Mouse (Mus musculus): Measurements from ENCODE around the gene Dpm3. TPM values are rescaled to one million over a fixed set of nuclear protein-coding genes. Genes with fewer than 3 reads are reported as not detected.

Dpm3 gene
- polyA plus RNA-seq, 1 experiment from 2014 or later = 84.4 TPM

DNA sequence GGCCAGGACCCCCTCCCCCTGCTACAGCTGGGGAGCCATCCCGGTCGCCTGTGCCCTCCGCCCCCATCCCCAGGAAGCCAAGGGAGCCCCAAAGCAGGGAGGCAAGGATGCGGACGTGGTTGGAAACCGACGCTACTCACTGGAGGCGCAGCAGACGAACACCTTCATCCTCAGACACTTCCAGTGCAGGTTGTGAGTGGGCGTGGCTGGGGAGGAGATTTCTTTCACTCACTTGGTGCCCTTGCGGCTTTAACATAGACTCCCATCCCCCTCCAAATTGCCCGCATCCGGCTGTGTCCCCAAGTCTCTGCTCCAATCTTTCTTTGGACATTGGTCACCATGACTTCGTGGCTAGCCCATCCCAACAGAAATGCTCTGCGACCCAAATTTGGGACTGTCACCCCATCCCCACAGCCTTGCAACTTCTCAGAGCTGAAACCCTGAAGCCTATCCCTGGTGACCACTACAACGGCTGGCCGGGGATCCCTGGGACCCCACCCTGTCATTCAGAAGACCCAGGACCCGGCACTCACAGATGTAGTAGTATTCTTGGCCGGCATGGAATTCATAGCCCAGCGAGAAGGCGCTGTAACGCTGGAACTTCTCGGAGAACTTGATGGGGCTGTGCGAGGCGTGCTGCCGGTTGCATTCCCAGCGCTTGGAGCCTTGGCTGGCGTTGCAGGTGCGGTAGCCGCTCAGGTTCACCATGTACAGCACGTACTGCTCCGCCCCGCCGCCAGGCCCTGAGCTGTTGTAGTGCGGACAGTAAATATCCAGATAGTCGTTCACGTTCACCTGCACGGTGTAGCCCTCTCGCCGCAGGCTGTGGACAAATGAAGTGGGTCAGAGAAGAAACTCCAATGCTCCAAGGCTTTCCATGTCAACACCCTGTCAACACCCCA lies 57.0 kb downstream of the Dpm3 start:
- 11% methylated on average over 37 of the region's 40 CpGs for WGBS
- H3K36me3 ChIP-seq (ENCODE audit: control insufficient read depth, insufficient read depth, low read length) = peaks cover 17% of the 10 kb centered on the region
- H3K27ac ChIP-seq (ENCODE audit: low read depth, low read length) = no peak overlapping the region
- H3K4me2 ChIP-seq (ENCODE audit: low read depth, low read length) = peak overlapping the region; percentile 30; the same call in 1 of the 2 replicates
- ATAC-seq (ENCODE audit: low read depth) = no peak
- peak overlapping the region; percentile 1; the same call in 1 of the 2 replicates for H3K4me3 ChIP-seq (ENCODE audit: low read depth, low read length)
- no peaks in the 10 kb centered on the region for H3K9me3 ChIP-seq (ENCODE audit: control insufficient read depth, low read length)
- H3K9ac ChIP-seq (replicated peaks; ENCODE audit: low read depth, low read length) = no peak overlapping the region
- H3K4me1 ChIP-seq (ENCODE audit: control insufficient read depth, insufficient read depth, low read length) = peaks cover 45% of the 10 kb centered on the region
- H3K27me3 ChIP-seq (ENCODE audit: control insufficient read depth, insufficient read depth, low read length) = no peaks in the 10 kb centered on the region

MicroRNAs within 50 kb of the gene (microRNA counts, 519-probe panel; counts per million panel counts)
- 4,429 counts per million, percentile 55 among the panel's probes with 10 or more counts for microRNA mmu-miR-92b

Small RNAs within 50 kb of the gene (microRNA-seq; reads per million reads assigned to microRNA genes)
- gene Mir92b = 2,609 reads per million, percentile 85 among the genes with 10 or more reads in this experiment

Other genes starting within 250 kb of the Dpm3 start
- gene Rusc1, start 166.0 kb upstream of the Dpm3 start, polyA plus RNA-seq (2014; fragmentation: Nextera tagmentation; extraction: Ambion mirVana) = 96.7 and 104 TPM in 2 replicates
- gene Gm43738, start 158.3 kb upstream of the Dpm3 start, polyA plus RNA-seq (2014; fragmentation: Nextera tagmentation; extraction: Ambion mirVana) = not detected in 2 replicates
- gene Fdps, start 157.4 kb upstream of the Dpm3 start, polyA plus RNA-seq (2014; fragmentation: Nextera tagmentation; extraction: Ambion mirVana) = 378 and 453 TPM in 2 replicates
- gene Pklr, start 123.2 kb upstream of the Dpm3 start, polyA plus RNA-seq (2014; fragmentation: Nextera tagmentation; extraction: Ambion mirVana) = 0.66 TPM in 1 of 2 replicates, not detected in the other
- 25.4 and 28.7 TPM in 2 replicates for gene Hcn3, start 99.2 kb upstream of the Dpm3 start, polyA plus RNA-seq (2014; fragmentation: Nextera tagmentation; extraction: Ambion mirVana)
- 17.5 and 19.6 TPM in 2 replicates for gene Clk2, start 94.6 kb upstream of the Dpm3 start, polyA plus RNA-seq (2014; fragmentation: Nextera tagmentation; extraction: Ambion mirVana)
- gene Scamp3, start 81.9 kb upstream of the Dpm3 start, polyA plus RNA-seq (2014; fragmentation: Nextera tagmentation; extraction: Ambion mirVana) = 126 and 153 TPM in 2 replicates
- 38.5 and 41.7 TPM in 2 replicates for gene Fam189b, start 76.2 kb upstream of the Dpm3 start, polyA plus RNA-seq (2014; fragmentation: Nextera tagmentation; extraction: Ambion mirVana)
- 41.5 and 49.7 TPM in 2 replicates for gene Gba, start 56.4 kb upstream of the Dpm3 start, polyA plus RNA-seq (2014; fragmentation: Nextera tagmentation; extraction: Ambion mirVana)
- 34.7 and 36.6 TPM in 2 replicates for gene Thbs3, start 44.2 kb upstream of the Dpm3 start, polyA plus RNA-seq (2014; fragmentation: Nextera tagmentation; extraction: Ambion mirVana)
- 147 and 151 TPM in 2 replicates for gene Mtx1, start 32.3 kb upstream of the Dpm3 start, polyA plus RNA-seq (2014; fragmentation: Nextera tagmentation; extraction: Ambion mirVana)
- gene Muc1, start 30.3 kb upstream of the Dpm3 start, polyA plus RNA-seq (2014; fragmentation: Nextera tagmentation; extraction: Ambion mirVana) = 0.90 and 1.4 TPM in 2 replicates
- 206 and 240 TPM in 2 replicates for gene Krtcap2, start 13.4 kb upstream of the Dpm3 start, polyA plus RNA-seq (2014; fragmentation: Nextera tagmentation; extraction: Ambion mirVana)
- gene Trim46, start 13.0 kb upstream of the Dpm3 start, polyA plus RNA-seq (2014; fragmentation: Nextera tagmentation; extraction: Ambion mirVana) = 61.6 and 70.7 TPM in 2 replicates
- gene Slc50a1, start 11.2 kb downstream of the Dpm3 start, polyA plus RNA-seq (2014; fragmentation: Nextera tagmentation; extraction: Ambion mirVana) = 36.7 and 39.8 TPM in 2 replicates
- gene Efna1, start 21.8 kb downstream of the Dpm3 start, polyA plus RNA-seq (2014; fragmentation: Nextera tagmentation; extraction: Ambion mirVana) = 6.8 and 10.5 TPM in 2 replicates
- 85.7 and 96.9 TPM in 2 replicates for gene Efna3, start 63.6 kb downstream of the Dpm3 start, polyA plus RNA-seq (2014; fragmentation: Nextera tagmentation; extraction: Ambion mirVana)
- 4.3 and 6.1 TPM in 2 replicates for gene Efna4, start 78.7 kb downstream of the Dpm3 start, polyA plus RNA-seq (2014; fragmentation: Nextera tagmentation; extraction: Ambion mirVana)
- 37.6 and 48.3 TPM in 2 replicates for gene Adam15, start 90.6 kb downstream of the Dpm3 start, polyA plus RNA-seq (2014; fragmentation: Nextera tagmentation; extraction: Ambion mirVana)
- 0.19 and 0.25 TPM in 2 replicates for gene Dcst2, start 102.6 kb downstream of the Dpm3 start, polyA plus RNA-seq (2014; fragmentation: Nextera tagmentation; extraction: Ambion mirVana)
- gene Dcst1, start 105.9 kb downstream of the Dpm3 start, polyA plus RNA-seq (2014; fragmentation: Nextera tagmentation; extraction: Ambion mirVana) = 1.1 and 1.4 TPM in 2 replicates
- 0.40 and 0.78 TPM in 2 replicates for gene Zbtb7b, start 135.4 kb downstream of the Dpm3 start, polyA plus RNA-seq (2014; fragmentation: Nextera tagmentation; extraction: Ambion mirVana)
- 0.88 and 1.9 TPM in 2 replicates for gene Lenep, start 143.4 kb downstream of the Dpm3 start, polyA plus RNA-seq (2014; fragmentation: Nextera tagmentation; extraction: Ambion mirVana)
- 29.5 and 30.8 TPM in 2 replicates for gene Flad1, start 152.5 kb downstream of the Dpm3 start, polyA plus RNA-seq (2014; fragmentation: Nextera tagmentation; extraction: Ambion mirVana)
- gene Cks1b, start 159.0 kb downstream of the Dpm3 start, polyA plus RNA-seq (2014; fragmentation: Nextera tagmentation; extraction: Ambion mirVana) = 72.0 and 85.4 TPM in 2 replicates
- gene Shc1, start 159.1 kb downstream of the Dpm3 start, polyA plus RNA-seq (2014; fragmentation: Nextera tagmentation; extraction: Ambion mirVana) = 4.1 and 18.9 TPM in 2 replicates
- 39.8 and 50.3 TPM in 2 replicates for gene Pygo2, start 170.9 kb downstream of the Dpm3 start, polyA plus RNA-seq (2014; fragmentation: Nextera tagmentation; extraction: Ambion mirVana)
- gene Pbxip1, start 177.3 kb downstream of the Dpm3 start, polyA plus RNA-seq (2014; fragmentation: Nextera tagmentation; extraction: Ambion mirVana) = 8.2 and 9.6 TPM in 2 replicates
- 115 and 137 TPM in 2 replicates for gene Pmvk, start 195.2 kb downstream of the Dpm3 start, polyA plus RNA-seq (2014; fragmentation: Nextera tagmentation; extraction: Ambion mirVana)